Mouse (Mus musculus): ENCODE data around the gene Slc26a1.

Slc26a1 gene

GRCm38 (mm10) chr5:108675251-108675816 is at the start of gene Slc26a1:
Slc26a1 (minus strand) TSS chr5:108675569.
- DNase-seq (ENCODE audit: low read depth, low spot score) = no peak

- no peak for DNase-seq (ENCODE audit: low read depth, low spot score)
Observed at GRCm38 (mm10) chr5:108724006-108724405, 48.6 kb upstream of the Slc26a1 start.

- DNase-seq (ENCODE audit: low read depth, low spot score) = peak; percentile 40
Observed at GRCm38 (mm10) chr5:108719761-108720160, 44.4 kb upstream of the Slc26a1 start.

- no peak for DNase-seq (ENCODE audit: low read depth, low spot score)
Observed at GRCm38 (mm10) chr5:108718051-108718450, 42.7 kb upstream of the Slc26a1 start.

- no peak for DNase-seq (ENCODE audit: low read depth, low spot score)
Observed at GRCm38 (mm10) chr5:108715974-108716373, 40.6 kb upstream of the Slc26a1 start.

GRCm38 (mm10) chr5:108714149-108714548 is 38.8 kb upstream of the Slc26a1 start:
- DNase-seq (ENCODE audit: low read depth, low spot score) = no peak

- DNase-seq (ENCODE audit: low read depth, low spot score) = no peak
Observed at GRCm38 (mm10) chr5:108713691-108714090, 38.3 kb upstream of the Slc26a1 start.

GRCm38 (mm10) chr5:108713096-108713495 is 37.7 kb upstream of the Slc26a1 start:
- DNase-seq (ENCODE audit: low read depth, low spot score) = no peak

- DNase-seq (ENCODE audit: low read depth, low spot score) = no peak
Observed at GRCm38 (mm10) chr5:108711968-108712367, 36.6 kb upstream of the Slc26a1 start.

GRCm38 (mm10) chr5:108708981-108709731 is 33.8 kb upstream of the Slc26a1 start:
- no peak for DNase-seq (ENCODE audit: low read depth, low spot score)

- DNase-seq (ENCODE audit: low read depth, low spot score) = no peak
Observed at GRCm38 (mm10) chr5:108708419-108708818, 33.0 kb upstream of the Slc26a1 start.

- DNase-seq (ENCODE audit: low read depth, low spot score) = no peak
Observed at GRCm38 (mm10) chr5:108707758-108708157, 32.4 kb upstream of the Slc26a1 start.

GRCm38 (mm10) chr5:108703754-108704626 is 28.6 kb upstream of the Slc26a1 start:
- no peak for DNase-seq (ENCODE audit: low read depth, low spot score)

GRCm38 (mm10) chr5:108701341-108702021 is 26.1 kb upstream of the Slc26a1 start:
- no peak for DNase-seq (ENCODE audit: low read depth, low spot score)

GRCm38 (mm10) chr5:108700346-108700745 is 25.0 kb upstream of the Slc26a1 start:
- DNase-seq (ENCODE audit: low read depth, low spot score) = no peak

GRCm38 (mm10) chr5:108697341-108697753 is 22.0 kb upstream of the Slc26a1 start:
- no peak for DNase-seq (ENCODE audit: low read depth, low spot score)

- DNase-seq (ENCODE audit: low read depth, low spot score) = no peak
Observed at GRCm38 (mm10) chr5:108696542-108696941, 21.2 kb upstream of the Slc26a1 start.

- no peak for DNase-seq (ENCODE audit: low read depth, low spot score)
Observed at GRCm38 (mm10) chr5:108695861-108696260, 20.5 kb upstream of the Slc26a1 start.

- DNase-seq (ENCODE audit: low read depth, low spot score) = peak; percentile 66
Observed at GRCm38 (mm10) chr5:108694352-108695261, 19.2 kb upstream of the Slc26a1 start.

- peak; percentile 93 for DNase-seq (ENCODE audit: low read depth, low spot score)
Observed at GRCm38 (mm10) chr5:108693872-108694288, 18.5 kb upstream of the Slc26a1 start.

GRCm38 (mm10) chr5:108692271-108692670 is 16.9 kb upstream of the Slc26a1 start, which contains the start of gene Fgfrl1:
Fgfrl1 (plus strand) TSS chr5:108692382.
- peak; percentile 69 for DNase-seq (ENCODE audit: low read depth, low spot score)

Data from R1 (cell line).